Mouse (Mus musculus) activated CD4-positive, CD25-positive, alpha-beta regulatory T cell, adult 4 months (primary cell): Measurements from ENCODE around the gene Psapl1. TPM values are rescaled to one million over a fixed set of nuclear protein-coding genes. Genes with fewer than 3 reads are reported as not detected.

Experiments used
- ATAC-seq: one replicate; pipeline ENCODE4 v1.8.0; 2017
- polyA plus RNA-seq, 2 experiments: library from polyadenylated mRNA; unstranded; fragments of 100-300 nt; shearing (Covaris generic); gene quantifications; one replicate each; pipeline ENCODE4 v1.2.1; 2017

Psapl1 gene
- polyA plus RNA-seq: not detected

DNA sequence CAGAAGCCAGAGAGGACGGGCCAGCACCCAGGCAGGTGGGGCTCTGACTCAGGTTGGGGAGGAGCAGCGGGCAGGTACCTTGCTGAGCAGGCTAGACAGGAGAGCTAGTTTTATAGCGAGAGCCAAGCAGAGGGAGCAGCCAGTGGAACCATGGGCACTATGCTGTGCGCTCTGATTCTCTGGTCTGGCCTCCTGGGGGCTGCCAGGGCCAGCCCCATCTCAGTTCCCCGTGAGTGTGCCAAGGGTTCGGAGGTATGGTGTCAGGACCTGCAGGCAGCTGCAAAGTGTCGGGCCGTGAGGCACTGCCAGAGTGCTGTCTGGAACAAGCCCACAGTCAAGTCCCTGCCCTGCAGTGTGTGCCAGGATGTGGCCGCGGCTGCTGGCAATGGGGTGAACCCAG lies at the start of gene Psapl1:
Psapl1 (plus strand) TSS at position 106 of the 400 bp plus-strand sequence.
- no peak for ATAC-seq

- no peak for ATAC-seq
Observed at GRCm38 (mm10) chr5:36154879-36155485, 48.8 kb upstream of the Psapl1 start.

DNA sequence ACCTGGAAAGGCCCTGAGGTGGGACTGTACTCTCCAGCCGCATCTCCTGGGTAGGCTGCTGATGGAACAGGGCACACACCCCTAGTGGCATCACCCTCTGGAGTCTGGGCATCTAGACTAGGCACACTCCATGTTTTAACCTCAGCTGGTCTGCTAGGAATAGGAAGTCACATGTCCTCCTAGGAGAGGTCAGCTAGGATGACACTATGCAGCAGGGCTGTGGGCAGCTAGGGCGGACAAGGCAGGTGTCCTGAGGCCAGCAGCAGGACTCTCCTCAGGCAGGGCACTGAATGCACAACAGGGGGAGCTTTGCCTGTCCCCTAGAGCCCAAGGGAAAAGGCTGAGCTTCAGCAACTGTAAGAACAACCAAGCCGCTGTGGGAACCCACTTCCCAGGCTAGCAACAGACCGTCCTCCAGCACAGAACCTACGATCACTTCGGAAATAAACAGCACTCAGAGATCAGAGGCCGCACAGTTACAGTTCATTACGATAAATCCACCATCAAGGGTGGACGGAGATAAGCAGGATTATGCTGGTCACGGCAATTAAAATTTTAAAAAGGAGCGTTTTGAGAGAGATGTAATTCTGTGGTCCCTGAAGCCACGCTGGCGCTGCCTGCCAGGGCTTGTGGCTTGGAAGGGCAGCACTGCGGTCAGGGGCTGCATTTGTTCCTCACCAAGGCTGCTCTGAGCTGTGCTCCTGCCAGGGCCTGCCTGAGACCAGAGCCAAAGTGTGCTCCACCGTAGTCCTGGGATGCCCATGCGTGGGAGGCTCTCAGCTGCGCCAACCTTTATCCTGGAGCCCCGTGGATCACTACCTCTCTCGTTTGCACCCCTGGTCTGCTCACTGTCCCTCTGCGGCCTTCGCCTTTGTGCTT lies 38.2 kb upstream of the Psapl1 start:
- no peak for ATAC-seq

DNA sequence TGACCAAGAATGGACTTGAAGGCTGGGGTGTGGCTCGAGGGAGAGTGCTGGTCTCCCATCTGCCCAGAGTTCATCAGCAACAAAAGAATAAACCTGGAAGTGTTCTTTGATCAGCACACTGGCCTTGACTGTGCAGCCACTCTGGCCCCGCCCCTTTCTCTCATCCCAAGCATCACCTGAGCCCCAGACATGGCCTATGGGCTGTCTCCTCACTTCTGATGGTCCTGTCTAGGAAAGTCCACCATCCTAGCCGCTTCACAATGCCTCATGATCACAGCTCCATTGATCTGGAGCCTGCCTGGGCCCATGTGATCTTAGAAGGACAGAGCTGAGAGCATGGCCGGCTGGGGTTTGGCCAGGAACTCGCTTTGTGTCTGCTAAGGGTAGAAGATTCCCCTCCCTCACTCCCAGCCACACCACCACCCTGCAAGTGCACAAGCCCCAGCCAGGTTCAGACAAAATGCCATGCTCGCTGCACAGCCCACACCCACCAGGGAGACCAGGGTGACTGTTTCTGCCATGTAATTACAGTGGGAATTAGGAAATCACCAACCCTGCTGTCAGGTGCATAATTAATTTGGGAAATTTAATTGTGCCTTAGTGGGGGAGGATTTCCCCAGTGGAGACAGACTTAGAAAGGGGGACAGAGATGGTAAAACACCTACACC lies 37.3 kb upstream of the Psapl1 start:
- ATAC-seq: no peak

- ATAC-seq: no peak
Observed at GRCm38 (mm10) chr5:36168963-36169650, 34.7 kb upstream of the Psapl1 start.

DNA sequence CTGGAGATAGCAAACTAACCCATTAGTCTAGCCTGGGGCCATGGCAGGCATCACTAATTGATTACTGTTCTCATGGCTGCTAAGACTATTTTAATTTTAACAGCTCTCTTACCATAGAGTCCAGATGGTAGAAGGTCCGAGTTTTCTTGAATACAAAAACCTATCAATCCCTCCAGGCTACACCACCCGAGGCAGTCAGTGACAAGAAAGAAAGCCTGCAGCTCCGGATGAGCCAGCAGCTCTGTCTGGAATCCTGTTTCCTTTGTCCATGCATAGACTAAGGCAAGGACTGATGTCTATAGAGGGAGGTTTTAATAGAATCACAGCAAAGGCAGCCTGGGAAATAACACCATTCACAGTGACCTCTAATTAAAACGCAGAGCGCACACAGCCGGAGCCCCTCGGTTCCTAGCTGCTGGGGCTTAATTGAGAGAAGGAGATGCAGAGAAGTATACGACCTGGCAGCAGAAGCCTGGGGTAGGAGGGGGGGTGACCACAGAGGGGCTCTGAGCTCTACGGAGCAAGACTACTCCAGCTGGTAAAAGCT lies 29.2 kb upstream of the Psapl1 start:
- no peak for ATAC-seq

DNA sequence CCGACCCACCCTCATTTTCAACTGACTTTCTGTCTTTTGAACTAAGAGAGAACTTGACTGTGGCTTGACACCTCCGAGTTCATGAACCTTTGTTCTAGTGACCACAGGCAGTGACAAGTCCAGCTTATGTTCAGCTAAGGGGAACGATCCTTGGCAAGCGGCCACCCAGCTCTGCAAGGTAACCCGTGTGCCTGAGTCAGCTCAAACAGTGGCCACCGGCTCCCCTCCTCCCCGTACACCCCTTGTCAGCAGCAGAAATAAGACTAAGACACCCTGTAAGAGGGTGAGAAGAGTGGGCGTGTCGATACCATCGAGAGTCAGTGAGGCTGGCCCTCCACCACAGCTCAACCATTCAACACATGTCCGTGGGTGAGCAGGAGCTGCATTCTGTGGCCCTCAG lies 27.4 kb upstream of the Psapl1 start:
- ATAC-seq: no peak

- no peak for ATAC-seq
Observed at GRCm38 (mm10) chr5:36176873-36177272, 26.9 kb upstream of the Psapl1 start.

DNA sequence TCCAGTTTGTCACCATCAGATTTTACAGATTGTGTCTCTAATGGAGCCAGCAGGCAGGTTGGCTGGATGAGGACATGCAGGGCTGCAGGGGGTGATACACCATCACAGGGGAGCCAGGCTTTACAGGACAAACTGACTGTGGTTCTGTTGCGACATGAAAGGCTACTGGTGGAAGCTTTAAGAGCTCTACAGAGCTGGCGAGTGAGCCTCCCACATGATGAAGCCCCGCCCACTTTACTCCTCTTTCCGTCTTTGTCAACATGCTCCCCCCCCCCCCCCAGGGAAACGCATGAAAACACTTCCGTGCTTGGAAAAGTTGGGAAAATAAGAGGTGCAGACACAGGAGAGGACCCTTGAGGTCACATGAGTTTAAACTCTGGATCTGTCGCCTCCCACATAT lies 25.6 kb upstream of the Psapl1 start:
- no peak for ATAC-seq

- ATAC-seq: no peak
Observed at GRCm38 (mm10) chr5:36178785-36179184, 25.0 kb upstream of the Psapl1 start.

DNA sequence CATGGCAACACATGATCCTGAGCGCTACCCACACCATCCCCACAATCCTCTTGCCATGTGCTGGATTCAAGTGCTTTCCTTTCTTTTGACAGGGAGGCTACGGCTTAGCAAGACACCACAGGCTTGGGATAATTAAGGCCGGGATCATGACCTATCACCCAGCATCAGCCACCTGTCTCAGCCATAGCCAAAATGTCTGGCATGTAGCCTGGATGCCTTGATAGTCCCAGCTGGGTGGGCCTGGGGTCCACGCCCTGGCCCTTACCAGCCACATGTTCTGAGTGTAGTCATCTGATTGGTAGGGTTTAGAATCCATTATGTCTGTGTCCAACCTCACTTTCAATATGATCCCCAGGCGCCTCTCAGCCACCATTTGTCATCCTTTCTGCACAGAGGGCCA lies 24.1 kb upstream of the Psapl1 start:
- no peak for ATAC-seq

DNA sequence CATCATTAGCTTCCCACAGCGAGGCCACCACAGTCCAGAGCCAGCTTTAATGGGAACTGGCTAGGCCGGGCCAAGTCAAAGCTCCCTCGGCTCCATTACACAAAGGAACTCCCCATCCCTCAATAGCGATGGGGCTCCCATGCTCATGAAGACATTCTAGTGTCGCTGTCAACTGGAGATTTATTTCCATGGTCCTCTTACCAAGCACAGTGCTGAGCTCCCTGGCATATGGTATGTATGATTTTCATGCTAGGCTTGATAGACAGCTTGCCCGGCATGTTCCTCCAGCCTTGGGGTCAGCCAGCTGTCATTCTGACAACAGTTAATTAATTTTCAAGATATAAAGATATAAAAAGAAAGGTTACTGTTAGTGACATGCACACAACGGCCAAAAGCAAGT lies 21.5 kb upstream of the Psapl1 start:
- ATAC-seq: no peak

GRCm38 (mm10) chr5:36186294-36187053 lies 17.3 kb upstream of the Psapl1 start:
- ATAC-seq: no peak

GRCm38 (mm10) chr5:36188310-36188709 lies 15.5 kb upstream of the Psapl1 start:
- ATAC-seq: no peak

DNA sequence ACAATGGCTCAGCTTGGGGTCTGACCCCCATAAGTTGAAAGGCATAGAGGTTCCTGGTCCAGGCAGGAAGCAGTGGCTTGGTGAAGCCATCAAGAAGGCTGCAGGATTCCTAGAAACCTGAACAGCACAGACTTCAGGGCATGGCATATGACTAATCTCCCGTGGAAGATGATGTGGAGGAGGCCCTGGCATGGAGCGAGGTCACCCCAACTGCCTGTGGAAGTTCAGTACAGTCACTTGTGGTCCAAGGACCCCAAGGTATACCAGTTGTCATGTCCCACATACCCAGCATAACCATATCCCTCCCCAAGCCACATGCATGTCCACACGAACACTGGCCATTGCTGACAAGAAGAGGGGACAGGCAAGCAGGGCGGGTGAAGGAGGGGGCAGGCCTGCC lies 12.5 kb upstream of the Psapl1 start:
- no peak for ATAC-seq

DNA sequence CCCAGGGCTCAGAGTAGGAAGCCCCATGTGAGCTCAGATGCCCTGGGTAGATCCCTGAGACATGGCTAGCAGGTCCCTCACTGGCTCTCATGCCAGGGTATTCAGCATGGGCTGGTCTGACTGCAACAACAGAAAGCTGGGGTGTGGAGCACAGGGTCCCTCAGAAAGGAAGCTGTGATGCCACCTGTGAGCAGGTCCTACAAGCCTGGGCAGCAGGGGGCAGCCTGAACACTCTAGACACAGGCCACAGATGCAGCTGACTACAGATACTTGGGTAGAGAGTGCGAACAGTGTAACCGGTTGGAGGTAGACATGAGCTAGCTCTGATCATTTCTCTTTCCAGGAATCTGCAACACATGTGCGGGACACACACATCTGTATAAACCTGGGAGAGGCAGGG lies 11.9 kb upstream of the Psapl1 start:
- no peak for ATAC-seq

DNA sequence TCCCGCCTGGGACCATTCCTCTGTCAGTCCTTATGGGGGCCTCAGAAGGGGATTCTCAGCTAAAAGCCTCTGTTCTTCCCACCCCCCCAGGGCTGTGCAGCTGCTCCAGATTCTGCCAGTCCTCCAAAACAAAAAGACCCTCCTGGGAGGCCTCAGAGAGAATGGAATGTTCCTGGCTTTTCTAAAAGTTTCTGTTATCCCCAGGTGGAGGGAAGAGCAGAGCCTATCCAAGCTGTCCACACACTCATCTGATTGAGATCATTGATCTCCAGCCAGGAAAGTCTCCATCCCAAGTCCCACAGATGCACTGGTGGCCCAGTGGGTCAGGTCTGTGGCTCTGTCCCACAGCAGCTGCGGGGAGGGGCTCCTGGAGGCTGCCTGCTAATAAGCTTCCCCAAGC lies 11.1 kb upstream of the Psapl1 start:
- no peak for ATAC-seq

- no peak for ATAC-seq
Observed at GRCm38 (mm10) chr5:36194631-36195030, 9.2 kb upstream of the Psapl1 start.

- ATAC-seq: no peak
Observed at GRCm38 (mm10) chr5:36195436-36195835, 8.4 kb upstream of the Psapl1 start.

GRCm38 (mm10) chr5:36199519-36199918 lies 4.3 kb upstream of the Psapl1 start:
- ATAC-seq: no peak

- no peak for ATAC-seq
Observed at GRCm38 (mm10) chr5:36202781-36203180, 1.0 kb upstream of the Psapl1 start.

GRCm38 (mm10) chr5:36203421-36203820 lies 400 bp upstream of the Psapl1 start:
- ATAC-seq: no peak
